Mouse (Mus musculus) lung, postnatal 10 days (tissue): ENCODE measurements around the gene Wdr63.

ENCODE experiments used
- DNase-seq: peaks from one replicate; pipeline ENCODE4 v3.0.0; 2021

Wdr63 gene

DNA sequence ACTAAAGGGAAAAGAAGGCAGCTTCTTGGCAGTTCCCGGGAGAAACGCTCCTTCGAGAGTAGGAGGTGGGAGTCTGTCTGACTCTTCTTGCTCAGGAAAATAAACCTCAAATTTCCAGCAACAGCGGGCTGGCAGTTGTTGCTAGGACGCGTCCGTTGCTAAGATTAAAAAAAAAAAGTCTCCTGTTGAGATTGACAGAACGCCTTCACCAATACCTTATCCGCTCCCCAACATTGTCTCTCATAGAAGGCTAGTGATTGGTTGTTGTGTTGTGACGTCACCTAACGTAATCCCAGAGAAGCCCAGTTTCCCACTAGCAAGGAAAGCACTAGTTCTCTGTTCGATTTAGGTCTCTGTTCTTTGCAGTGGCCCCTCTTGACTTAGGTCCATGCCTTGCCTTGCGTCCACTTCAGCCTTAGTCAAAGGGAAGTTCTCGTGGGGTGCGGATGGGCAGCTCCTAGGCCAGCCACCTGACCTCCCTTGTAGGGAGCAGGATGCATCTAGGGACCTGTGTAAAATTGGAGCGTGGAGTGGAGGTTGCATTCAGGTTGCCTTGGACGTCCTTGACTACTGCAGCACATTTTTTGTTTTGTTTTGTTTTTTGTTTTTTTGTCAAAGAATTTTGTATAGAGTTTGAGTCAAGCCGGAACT, at the start of gene Wdr63:
Gene Wdr63, minus strand, starts transcription at position 210 of the 651 bp plus-strand sequence.
- peak; percentile 80 for DNase-seq

DNA sequence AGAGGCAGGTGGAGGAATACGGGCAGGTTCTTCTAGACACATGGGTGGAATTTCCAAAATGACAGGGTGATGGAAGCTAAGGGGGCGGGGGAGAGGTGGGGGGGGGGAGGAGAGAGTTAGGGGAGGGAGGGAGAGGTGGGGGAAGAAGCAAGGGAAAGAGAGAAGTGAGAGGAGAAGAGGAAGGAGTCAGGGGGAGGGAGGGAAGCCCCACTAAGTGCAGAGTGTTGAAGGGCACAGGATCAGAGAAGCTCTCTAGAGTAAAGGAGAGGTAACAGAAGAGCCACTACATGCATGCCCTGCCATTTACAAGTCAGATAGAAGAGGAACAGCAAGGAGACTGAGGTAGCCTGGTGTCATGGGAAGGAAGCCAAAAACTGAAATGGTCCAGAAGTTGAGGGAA, 48.9 kb upstream of the Wdr63 start:
- no peak for DNase-seq

DNA sequence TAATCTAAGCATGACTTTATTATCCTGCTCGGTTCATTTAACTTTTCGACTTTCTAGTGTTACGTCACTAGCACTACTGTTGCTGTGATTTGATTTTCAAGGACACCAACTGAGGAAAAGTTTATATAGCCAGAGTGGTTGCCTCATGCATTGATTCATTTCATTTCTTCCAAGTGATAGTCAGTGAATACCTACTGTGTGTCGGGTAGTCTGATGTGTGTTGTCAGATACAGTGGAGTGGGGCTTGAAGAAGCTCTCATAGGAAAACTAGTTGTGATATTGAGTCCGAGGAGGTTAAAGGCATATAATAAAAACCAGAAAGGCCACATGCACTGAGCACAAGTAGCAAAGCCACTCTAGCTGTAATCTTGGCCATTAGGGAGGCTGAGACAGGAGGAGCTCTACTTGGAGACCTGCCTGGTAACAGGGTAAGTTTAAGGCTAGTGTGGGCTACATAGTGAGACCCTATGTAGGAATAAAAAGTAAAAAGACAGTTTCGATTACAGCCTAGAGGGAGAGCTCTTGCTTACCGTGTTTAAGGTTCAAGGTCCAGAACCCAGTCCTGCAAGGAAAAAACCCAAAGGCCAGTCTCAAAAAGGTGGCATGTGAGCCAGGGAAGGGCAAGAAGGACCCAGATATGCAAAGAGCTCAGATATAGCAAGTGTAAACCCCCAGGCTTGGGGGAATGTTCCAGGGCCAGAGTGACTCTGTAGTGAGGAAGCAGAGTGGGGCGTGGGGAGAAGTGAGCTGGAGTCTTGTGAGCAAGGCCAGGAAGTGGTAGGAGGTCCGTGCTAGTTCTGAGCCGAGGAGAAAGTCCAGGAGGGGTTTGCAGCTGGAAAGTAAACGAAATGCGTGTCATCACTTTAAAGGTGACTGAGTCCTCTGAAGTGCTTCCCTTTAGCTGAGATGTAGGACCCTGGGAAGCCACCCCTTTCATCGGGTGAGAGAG, 48.0 kb upstream of the Wdr63 start:
- no peak for DNase-seq

DNA sequence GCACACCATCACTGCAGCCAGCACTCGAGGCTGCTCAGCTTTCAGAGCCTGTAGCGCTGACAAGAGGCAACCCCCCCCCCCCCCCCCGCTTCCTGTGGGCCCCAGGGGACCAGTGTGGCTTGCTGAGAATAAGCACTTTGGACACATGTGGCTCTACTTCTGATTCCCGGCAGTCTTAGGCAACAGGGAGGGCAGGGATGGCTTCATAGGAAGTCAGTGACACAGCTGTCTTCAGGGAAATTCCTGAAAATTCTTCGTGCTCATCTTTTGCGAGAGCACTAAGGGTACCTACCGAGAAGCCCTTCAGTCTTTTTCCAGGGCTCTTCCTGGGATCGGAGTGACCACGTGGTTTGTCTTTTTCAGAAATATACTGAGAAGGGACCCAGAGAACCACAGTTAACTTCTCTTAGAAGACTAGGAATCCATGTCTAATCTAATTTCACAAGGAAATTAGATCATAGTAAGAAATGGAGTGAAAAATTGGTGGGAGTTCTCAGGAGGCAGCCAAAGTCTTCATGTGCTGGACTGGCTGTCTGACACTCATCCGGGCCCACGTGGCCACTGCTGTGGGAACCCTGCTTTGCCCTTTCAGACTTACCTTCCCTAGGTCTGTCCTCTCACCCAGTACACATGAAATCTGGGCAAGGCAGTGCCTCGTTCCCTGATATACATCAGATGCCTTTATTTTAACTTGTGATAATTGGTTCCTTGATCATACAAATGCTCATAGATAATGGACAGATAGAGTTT, 46.1 kb upstream of the Wdr63 start:
- no peak for DNase-seq

DNA sequence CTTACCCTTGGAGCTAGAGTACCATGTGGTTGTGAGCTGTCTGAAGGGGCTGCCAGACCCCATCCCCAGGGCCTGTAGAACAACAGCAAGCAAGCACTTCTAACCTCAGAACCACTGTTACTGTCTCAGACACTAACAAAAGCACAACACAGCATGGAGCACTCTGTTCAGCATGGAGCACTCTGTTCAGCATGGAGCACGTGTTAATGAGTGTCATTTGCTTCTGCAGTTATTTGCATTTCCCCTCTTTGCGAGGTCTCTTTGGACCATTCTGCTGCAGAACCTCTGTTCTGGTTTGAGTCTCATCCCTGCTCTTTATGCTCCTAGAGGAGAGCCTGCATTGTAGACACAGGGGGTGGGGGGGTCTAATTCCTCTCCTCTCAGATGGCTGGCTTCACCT, 45.0 kb upstream of the Wdr63 start:
- DNase-seq = no peak

DNA sequence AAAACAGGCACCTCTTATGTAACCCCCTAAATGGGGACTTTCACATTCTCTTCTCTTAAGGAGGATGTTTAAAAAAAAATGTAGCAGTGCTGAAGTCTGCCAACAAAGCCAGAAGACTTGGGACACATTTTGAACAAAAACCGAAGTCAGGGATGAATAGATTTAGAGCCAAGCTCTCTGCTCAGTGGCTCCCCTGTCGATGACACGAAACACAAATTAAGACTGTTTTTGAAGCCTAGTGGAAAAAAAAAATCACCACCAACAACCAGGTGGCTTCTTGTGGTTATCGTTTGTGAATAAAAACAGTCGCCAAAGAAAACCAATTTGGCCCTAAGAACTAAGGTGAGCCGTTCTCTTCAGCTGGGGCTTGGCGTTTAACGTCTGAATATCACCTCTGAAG, 44.4 kb upstream of the Wdr63 start:
- no peak for DNase-seq

DNA sequence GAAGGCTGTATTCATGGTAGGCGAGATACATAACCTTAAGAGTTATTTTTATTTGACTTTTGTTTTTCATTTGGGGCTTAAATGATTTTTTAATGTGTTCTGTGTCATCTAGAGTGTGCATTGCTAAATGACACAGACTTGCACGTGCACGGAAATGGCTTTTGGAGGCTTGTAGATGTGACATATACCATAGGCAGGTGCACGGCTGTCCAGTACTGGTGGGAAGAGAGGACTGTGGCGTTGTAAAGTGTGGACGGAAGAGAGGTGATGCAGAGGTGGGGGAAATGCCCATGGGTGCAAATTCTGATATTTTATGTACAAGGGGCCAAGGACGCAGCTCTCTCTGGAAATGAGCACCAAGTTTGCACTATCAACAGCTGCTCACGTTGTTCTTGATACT, 43.8 kb upstream of the Wdr63 start:
- DNase-seq = no peak

DNA sequence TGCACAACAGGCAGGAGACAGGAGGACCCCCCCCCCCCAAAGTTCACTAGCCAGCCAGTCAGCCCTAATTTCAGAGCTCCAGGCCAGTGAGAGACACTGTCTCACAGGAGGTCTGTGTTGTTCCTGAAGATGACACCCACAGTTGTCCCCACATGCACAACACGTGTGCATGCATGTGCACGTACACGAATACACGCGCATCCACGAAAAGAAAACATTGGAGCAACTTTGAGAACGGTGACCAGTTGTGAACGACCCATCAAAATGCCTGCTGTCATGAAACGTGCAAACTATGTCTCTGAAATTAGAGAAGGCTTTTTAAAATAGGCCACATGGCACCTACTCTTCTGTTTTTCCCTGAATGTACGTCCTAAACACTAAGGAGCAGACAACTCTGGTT, 43.4 kb upstream of the Wdr63 start:
- DNase-seq = no peak

DNA sequence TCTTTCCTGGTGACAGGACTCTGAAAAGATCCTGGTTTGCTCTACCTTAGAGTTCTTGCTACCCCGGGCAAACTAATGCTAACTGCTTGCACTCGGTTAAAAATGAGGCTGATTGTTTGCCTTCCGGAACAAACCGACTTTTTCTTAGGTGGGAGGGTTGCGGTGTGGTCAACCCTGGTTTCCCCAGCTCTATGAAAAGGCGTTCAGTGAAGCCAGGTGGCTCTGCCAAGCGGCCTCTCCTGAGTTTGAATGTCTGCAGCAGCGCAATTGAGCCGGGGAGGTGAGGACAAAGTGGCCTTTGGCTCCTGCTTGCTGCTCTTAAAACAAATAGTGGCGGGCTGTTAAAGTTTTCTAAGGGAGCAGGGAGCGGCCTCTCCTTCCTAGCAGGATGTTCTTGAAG, 42.6 kb upstream of the Wdr63 start:
- peak; percentile 2 for DNase-seq

DNA sequence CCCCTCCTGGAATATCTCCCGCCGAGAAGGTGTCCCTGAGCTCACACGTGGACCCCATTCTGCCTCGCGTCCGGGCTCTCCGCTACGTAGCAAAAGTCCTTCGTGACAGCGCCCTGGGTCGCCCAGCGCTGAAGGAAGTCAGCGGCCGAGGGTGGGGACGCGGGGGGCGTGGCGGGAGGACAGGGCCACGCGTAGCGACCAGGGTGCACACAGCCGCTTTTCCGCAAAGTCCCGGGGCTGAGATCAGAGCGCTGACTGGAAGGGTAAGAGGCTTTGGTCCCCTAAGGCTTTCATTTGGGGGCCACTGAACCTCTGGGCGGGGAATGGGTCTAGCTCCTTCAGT, 42.1 kb upstream of the Wdr63 start:
- peak; percentile 70 for DNase-seq

DNA sequence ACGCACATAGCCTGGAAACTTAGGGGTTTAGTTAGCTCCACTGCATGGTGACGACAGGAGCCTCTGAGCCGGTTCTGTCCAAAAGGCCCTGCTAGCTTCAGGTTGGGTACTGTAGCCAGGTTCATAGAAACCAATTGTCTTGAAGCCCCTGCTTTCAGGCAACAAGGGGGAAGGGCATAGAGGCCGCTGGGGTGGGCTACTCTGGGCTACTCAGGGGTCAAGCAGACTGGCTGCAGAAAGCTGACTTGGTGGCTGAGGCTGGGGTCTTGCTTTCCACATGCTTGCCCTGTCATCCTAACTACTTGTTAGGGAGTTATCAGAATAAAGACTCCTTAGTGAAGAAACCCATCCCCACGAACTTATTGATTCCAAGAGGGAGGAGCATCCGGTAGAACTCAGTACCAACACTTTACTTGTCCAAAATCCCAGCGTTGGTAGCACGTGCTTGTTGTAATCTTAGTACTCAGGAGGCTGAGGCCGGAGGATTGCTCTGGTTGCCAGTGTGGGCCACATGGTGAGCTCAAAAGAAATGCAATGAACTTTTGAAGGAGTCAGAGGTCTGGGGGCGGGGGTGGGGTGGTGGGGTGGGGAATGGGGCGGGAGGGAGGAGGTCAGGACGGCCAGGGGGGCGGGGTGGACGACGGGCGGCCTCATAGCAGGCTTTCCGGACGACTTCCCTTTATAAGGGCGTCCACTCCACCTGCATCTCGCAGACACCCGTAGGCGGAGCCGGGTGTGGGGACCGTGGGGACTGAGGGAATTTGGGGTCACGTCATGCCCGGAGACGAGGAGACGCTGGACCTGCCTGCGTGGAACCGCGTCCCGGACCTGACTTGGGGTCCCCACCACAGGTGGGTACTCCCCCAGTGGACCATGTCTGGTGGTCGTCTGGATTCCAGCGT, 41.5 kb upstream of the Wdr63 start, which contains the start of gene Mcoln2:
Gene Mcoln2, plus strand, starts transcription at position 678 of the 902 bp plus-strand sequence.
- peak; percentile 11 for DNase-seq

DNA sequence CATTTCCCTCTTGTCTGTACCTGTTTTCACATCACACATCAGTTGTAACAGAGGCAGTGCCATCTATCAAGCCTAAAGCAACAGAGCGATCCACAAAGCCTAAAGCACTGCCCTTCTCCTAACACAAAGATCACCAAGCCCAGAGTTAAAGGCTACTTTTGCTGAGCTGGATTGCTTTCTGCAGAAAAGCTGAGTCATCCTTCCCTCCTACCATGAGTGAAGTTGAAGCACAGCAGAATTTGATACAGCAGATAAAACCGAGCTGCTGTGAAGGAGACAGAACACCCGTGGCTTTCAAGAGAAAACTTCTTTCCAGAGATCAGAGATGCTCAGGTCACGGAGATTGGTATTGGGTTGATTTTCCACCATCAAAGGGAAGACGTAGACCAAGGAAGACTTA, 38.2 kb upstream of the Wdr63 start:
- DNase-seq = no peak

DNA sequence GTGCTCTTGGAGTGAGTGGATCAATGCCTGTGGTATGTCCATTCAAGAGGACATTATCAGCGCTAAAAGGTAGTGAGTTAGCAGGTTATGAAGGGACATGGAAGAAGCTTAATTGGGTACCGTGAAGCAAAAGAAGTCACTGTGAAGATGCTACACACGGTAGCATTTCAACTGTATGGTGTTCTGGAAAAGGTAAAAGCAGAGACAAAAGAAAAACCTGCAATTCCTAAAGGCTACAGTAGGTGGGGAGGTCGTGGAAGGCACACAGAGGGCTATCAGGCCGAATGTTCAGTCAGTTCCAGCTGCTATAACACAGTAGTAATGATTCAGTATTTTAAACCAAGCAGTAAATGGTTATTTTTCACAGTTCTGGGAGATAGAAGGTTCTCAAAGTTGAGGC, 37.6 kb upstream of the Wdr63 start:
- no peak for DNase-seq

DNA sequence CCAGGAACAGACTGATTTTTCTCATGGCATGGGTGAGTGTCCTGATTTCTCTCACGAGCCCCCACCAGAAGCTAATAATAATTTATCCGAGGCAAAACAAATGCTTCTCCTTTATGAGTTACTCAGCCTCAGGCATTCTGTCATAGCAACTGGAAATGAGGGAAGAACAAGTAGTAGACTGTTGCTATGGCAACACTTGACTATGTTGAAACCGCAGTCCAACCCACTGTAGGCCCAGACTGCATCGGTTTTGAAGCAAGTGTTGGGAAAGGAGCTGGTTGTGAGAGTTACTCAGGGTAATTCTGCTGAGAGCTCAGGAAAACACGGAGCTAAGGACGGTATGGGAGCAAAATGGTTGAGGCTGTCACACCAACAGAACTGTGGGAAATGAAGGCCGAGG, 34.6 kb upstream of the Wdr63 start:
- DNase-seq = no peak

DNA sequence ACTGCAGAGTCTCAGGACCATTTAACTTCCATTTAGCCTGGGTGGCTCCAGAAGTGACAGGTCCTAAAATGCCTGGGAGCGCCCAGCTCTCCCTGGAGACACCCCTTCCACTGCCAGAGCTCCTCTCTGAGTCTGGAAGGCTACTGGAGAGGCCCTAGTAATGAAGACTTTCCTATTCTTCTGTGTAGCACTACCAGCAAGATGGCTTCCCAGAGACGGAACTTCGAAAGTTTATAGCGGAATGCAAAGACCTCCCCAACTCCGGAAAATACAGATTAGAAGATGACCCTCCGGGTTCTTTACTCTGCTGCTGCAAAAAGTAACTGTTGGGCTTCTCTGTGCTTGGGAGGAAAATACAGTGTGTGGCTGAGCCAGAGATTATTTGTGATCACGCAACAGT, 32.3 kb upstream of the Wdr63 start:
- DNase-seq = no peak

DNA sequence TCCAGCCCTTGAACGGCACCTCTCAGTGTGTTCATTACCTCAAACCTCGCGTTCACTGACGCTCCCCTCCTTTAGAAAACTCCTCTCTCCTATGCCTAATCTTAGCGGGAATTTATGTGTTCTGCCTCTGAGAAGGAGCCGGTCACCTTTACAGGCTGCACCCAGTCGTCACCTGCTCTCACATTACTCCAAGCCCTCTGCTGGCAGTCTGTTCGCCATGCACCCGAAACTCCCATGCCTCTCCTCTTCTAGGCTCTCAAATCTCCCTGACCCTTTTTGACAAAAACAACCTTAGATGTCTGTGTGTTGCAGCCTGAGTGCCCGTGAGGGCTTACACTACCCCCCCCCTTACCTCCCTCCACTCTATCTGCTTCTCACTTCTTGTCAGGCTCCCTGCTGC, 28.5 kb upstream of the Wdr63 start:
- DNase-seq = peak; percentile 7

DNA sequence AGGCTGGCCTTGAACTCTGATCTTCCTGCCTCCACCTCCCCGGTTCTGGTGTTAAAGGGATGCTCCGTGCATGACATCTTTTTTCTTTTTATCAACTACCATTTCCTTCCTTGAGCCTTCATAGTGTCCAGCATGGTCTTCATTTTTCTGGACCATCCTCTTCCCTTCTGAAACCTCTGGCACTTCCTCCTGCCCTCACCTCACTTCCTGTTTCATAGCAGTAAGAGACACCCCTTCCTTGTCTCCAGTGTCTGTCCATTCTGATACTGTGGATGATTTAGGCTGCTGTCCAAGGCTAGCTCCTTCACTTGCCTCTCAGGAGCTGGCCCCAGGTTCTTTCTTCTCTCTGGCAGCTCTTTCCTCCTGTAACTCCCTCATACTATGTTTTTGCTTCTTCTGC, 27.5 kb upstream of the Wdr63 start:
- DNase-seq = no peak

DNA sequence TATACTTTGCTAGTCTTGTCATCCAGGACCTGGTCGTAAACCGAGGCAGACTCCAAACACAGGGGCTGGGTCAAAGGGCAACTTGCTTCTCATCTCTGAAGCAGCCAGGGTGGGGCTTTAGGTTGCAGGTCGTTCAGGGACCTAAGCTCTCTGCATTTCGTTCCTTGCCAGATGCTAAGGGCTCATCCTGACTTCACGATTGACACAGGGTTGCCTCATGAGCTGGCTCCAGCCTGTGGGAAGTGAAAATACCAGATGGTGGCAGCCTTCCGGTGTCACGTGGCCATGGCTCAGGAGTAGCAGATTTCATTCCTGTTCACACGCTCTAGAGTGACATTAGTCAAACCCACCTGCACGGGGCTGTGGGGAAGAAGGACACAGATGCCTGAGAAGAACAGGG, 26.9 kb upstream of the Wdr63 start:
- no peak for DNase-seq

DNA sequence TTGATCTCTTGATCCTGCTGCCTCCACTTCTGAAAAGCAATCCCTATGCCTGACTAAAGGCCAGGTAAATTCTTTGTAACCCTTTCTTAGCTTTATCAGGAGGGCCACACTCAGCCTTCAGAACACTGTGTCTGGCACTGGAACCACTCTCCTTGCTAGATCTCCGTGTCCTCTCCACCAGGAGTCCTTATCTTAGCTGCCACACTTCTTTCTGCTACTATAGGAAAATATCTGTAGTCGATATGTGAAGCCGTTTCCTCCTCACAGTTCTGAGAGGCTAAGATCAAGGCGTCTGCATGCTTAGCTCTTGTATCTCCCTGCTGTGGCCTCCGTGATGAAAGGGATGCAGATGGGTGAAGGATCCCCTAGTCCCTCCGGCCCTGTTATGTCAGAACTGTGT, 19.3 kb upstream of the Wdr63 start:
- DNase-seq = no peak

DNA sequence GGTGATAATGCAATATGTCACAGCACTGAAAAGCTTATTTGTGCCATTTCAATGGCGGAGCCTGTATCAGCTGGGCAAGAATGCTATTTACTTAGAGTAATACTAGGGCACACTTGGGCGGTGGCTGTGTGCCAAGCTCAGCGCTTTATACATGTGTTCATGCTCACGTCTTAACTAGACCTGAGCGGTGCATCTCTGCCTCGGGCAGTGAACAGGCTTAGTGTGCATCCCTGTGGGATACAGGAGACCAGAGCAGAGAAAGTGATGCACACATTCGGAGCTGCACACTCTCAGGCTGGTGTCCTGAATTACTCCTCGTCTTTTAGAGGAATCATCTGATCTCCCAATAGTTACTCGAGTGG, 15.5 kb upstream of the Wdr63 start:
- no peak for DNase-seq

DNA sequence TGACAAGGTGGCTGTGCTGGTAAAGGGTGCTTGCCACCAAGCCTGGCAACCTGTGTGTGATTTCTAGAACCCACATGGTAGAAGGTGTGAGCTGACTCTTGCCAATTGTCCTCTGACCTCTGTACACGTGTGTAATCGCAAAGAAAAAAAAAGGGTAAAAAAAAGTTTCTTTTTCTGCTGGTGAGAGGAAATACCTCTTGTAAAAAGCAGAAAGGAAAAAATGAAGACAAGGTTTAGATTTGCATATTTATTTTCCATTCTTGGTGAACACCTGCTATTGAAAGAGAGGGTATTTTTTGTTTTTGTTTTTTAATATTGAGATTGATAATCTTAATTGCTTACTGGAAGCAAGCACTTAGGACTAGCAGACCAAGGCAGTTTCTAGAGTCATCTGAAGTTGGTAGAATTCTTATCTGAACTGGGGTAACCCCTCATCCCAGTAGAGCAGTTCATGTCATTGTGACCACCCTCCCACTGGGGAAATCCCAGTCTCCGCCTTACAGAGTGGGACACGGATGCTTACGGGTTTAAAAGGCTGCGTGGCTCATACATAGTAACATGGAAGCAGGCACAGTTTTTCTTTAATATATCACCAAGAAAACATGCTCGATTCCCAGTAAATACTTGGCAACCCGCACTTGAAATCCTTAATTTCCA, 15.0 kb upstream of the Wdr63 start:
- DNase-seq = no peak

DNA sequence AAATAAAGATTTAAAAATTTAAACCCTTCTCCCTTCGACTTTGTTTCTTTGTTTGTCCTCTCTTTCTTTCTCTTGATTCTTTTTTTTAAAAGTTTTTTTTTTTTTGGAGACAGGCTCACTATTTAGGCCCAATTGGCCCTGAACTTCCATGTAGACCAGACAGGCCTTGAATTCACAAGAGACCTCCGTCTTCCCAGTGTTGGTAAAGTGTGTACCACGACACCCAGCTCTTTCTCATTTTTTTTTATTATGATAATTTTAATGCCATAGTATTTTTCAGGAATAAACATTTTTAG, 14.1 kb upstream of the Wdr63 start:
- no peak for DNase-seq
